In the genomic region with DNA sequence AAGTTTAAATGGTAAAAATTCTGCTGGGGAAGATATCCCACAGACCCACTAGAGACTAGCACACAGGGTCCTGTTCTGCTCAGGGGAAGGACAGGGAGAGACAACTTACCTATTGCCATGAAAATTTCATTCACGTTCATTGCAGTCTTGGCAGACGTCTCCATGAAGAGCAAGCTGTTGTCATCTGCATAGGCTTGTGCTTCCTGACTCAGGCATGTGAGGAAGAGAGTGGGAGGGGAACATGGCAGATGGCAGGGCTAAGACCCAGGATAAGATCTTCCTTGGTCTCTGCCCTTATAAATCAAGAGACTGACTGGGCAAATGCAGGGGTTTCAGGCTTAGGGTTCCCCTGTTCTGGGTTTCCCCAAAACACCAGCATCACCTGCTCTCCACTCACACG, we compare ENCODE assay signal across 21 mouse cellular contexts. TPM values are rescaled to one million over a fixed set of nuclear protein-coding genes. Genes with fewer than 3 reads are reported as not detected.
A peak's percentile ranks its signal among the peaks of the same experiment; 100 is the strongest.
DNase-seq lines count a peak whose midpoint lies in the region; ATAC-seq and TF ChIP-seq lines count a peak whose summit lies in the region.
"Had no signal": no experiment of that assay in that cellular context is flagged by ENCODE, and none has a peak within 500 bp of the region (broad histone marks: within the 10 kb centered on the region; RNA-seq: fewer than 3 reads in every experiment).

No protein-coding gene starts in this region.

- WGBS in hindbrain, embryonic 13.5 days, result 82% methylated on average over 3 of the region's 3 CpGs
- 80% methylated on average over 3 of the region's 3 CpGs for WGBS in hindbrain, embryonic 12.5 days

- no peaks in the 10 kb centered on the region for H3K27me3 ChIP-seq in hindbrain, embryonic 13.5 days
- peaks cover 5% of the 10 kb centered on the region; the same call in 1 of the 2 replicates for H3K27me3 ChIP-seq in hindbrain, embryonic 12.5 days
- H3K27me3 ChIP-seq: embryonic facial prominence, embryonic 12.5 days; forebrain, embryonic 13.5 days; forebrain, embryonic 15.5 days had no signal

- H3K4me3 ChIP-seq in hindbrain, embryonic 13.5 days, result no peak overlapping the region
- no peak overlapping the region for H3K4me3 ChIP-seq in hindbrain, embryonic 12.5 days
- H3K4me3 ChIP-seq in left cerebral cortex, adult 2 months, result no peak overlapping the region
- H3K4me3 ChIP-seq: embryonic facial prominence, embryonic 10.5 days; embryonic facial prominence, embryonic 12.5 days; forebrain, embryonic 13.5 days; forebrain, embryonic 15.5 days had no signal

- H3K9me3 ChIP-seq in hindbrain, embryonic 13.5 days, result no peaks in the 10 kb centered on the region
- H3K9me3 ChIP-seq in hindbrain, embryonic 12.5 days (replicated peaks), result no peaks in the 10 kb centered on the region
- H3K9me3 ChIP-seq: embryonic facial prominence, embryonic 10.5 days; embryonic facial prominence, embryonic 12.5 days; forebrain, embryonic 13.5 days; forebrain, embryonic 15.5 days had no signal

- H3K36me3 ChIP-seq in hindbrain, embryonic 13.5 days, result peaks cover 51% of the 10 kb centered on the region
- peaks cover 44% of the 10 kb centered on the region for H3K36me3 ChIP-seq in hindbrain, embryonic 12.5 days

- peak overlapping the region; percentile 49 for H3K9ac ChIP-seq in hindbrain, embryonic 13.5 days
- no peak overlapping the region for H3K9ac ChIP-seq in hindbrain, embryonic 12.5 days
- H3K9ac ChIP-seq: embryonic facial prominence, embryonic 12.5 days; forebrain, embryonic 13.5 days; forebrain, embryonic 15.5 days had no signal

- no peak for DNase-seq in left cerebral cortex, adult 2 months (ENCODE audit: extremely low spot score in 1 of 2, low spot score in 2 of 2)
- DNase-seq in left cerebral cortex, adult 8-10 months (ENCODE audit: low spot score in 2 of 2), result no peak
- peak; percentile 78 for DNase-seq in brain, adult 2 months (ENCODE audit: low read depth, low spot score)
- DNase-seq in kidney, adult 8-10 months, result no peak
- DNase-seq: adrenal gland, adult 2 months; adrenal gland, postnatal 10 days; adrenal gland, postnatal 25 days; cerebellum, adult 11-12 months; cerebellum, adult 2 months; cerebellum, adult 9-10 months; cerebellum, postnatal 10 days; cerebellum, postnatal 25 days had no signal

- peaks cover 39% of the 10 kb centered on the region for H3K4me1 ChIP-seq in hindbrain, embryonic 13.5 days (replicated peaks)
- H3K4me1 ChIP-seq in hindbrain, embryonic 12.5 days, result peaks cover 26% of the 10 kb centered on the region

- ATAC-seq in hindbrain, embryonic 13.5 days (ENCODE audit: low FRiP score), result no peak
- ATAC-seq in hindbrain, embryonic 12.5 days (ENCODE audit: low FRiP score), result no peak
- ATAC-seq: forebrain, embryonic 13.5 days; forebrain, embryonic 15.5 days had no signal

- intact Hi-C loops in left cerebral cortex, adult 2 months (cut with DNase I), result no loop called here

- H3K27ac ChIP-seq in hindbrain, embryonic 13.5 days, result no peak overlapping the region
- H3K27ac ChIP-seq in hindbrain, embryonic 12.5 days, result no peak overlapping the region
- H3K27ac ChIP-seq in left cerebral cortex, adult 2 months, result peak overlapping the region; percentile 40
- H3K27ac ChIP-seq: embryonic facial prominence, embryonic 10.5 days; embryonic facial prominence, embryonic 12.5 days; forebrain, embryonic 13.5 days; forebrain, embryonic 15.5 days had no signal

- no peak overlapping the region for H3K4me2 ChIP-seq in hindbrain, embryonic 13.5 days
- H3K4me2 ChIP-seq in hindbrain, embryonic 12.5 days (replicated peaks), result no peak overlapping the region
- H3K4me2 ChIP-seq: embryonic facial prominence, embryonic 12.5 days; forebrain, embryonic 13.5 days; forebrain, embryonic 15.5 days had no signal

- TF ChIP-seq CTCF in left cerebral cortex, adult 2 months (IDR thresholded peaks at IDR 0.05), result no peak

RNA-seq across cellular contexts. Expression of gene Hspb9, which starts 3.0 kb away (rescaled TPM):
- 0.43 TPM in 1 of 2 replicates, not detected in the other for polyA plus RNA-seq in hindbrain, embryonic 13.5 days (2015; fragmentation: Nextera tagmentation; extraction: Ambion mirVana)
- 0.35 and 0.38 TPM in 2 replicates for polyA plus RNA-seq in hindbrain, embryonic 12.5 days (2016; fragmentation: Nextera tagmentation; extraction: Ambion mirVana)
- total RNA-seq in left cerebral cortex, adult 2 months (2021), result not detected
- not detected for total RNA-seq in left cerebral cortex, adult 8-10 months (2022)
- total RNA-seq: adrenal gland, adult 2 months; adrenal gland, postnatal 25 days had no signal
- polyA plus RNA-seq: adrenal gland, adult 2 months; cerebellum, adult 2 months; embryonic facial prominence, embryonic 12.5 days; embryonic facial prominence, embryonic 14.5 days; forebrain, embryonic 13.5 days had no signal

RNA-seq across cellular contexts. Expression of gene Kat2a, which starts 4.4 kb away (rescaled TPM):
- 47.4 and 48.0 TPM in 2 replicates for polyA plus RNA-seq in hindbrain, embryonic 13.5 days (2015; fragmentation: Nextera tagmentation; extraction: Ambion mirVana)
- polyA plus RNA-seq in hindbrain, embryonic 12.5 days (2016; fragmentation: Nextera tagmentation; extraction: Ambion mirVana), result 61.4 and 61.8 TPM in 2 replicates
- 10 to 100 TPM; 60.5 to 61.7 TPM for total RNA-seq in left cerebral cortex, adult 2 months (2021)
- 10 to 100 TPM; 56.6 to 62.8 (median 59.2) TPM for total RNA-seq in left cerebral cortex, adult 8-10 months (2022)

RNA-seq across cellular contexts. Expression of gene Dhx58, which starts 12.6 kb away (rescaled TPM):
- 2.7 and 3.0 TPM in 2 replicates for polyA plus RNA-seq in hindbrain, embryonic 13.5 days (2015; fragmentation: Nextera tagmentation; extraction: Ambion mirVana)
- 1.4 and 2.7 TPM in 2 replicates for polyA plus RNA-seq in hindbrain, embryonic 12.5 days (2016; fragmentation: Nextera tagmentation; extraction: Ambion mirVana)
- total RNA-seq in left cerebral cortex, adult 2 months (2021), result 1 to 10 TPM; 3.0 to 3.7 TPM
- total RNA-seq in left cerebral cortex, adult 8-10 months (2022), result 1 to 10 TPM; 1.6 to 2.1 (median 1.8) TPM

RNA-seq across cellular contexts. Expression of gene Rab5c, which starts 21.4 kb away (rescaled TPM):
- 28.2 and 29.0 TPM in 2 replicates for polyA plus RNA-seq in hindbrain, embryonic 13.5 days (2015; fragmentation: Nextera tagmentation; extraction: Ambion mirVana)
- 17.7 and 19.9 TPM in 2 replicates for polyA plus RNA-seq in hindbrain, embryonic 12.5 days (2016; fragmentation: Nextera tagmentation; extraction: Ambion mirVana)
- total RNA-seq in left cerebral cortex, adult 2 months (2021), result 100 to 1,000 TPM; 139 to 142 TPM
- 100 to 1,000 TPM; 148 to 157 (median 154) TPM for total RNA-seq in left cerebral cortex, adult 8-10 months (2022)

RNA-seq across cellular contexts. Expression of gene Zfp385c, which starts 24.4 kb away (rescaled TPM):
- polyA plus RNA-seq in hindbrain, embryonic 13.5 days (2015; fragmentation: Nextera tagmentation; extraction: Ambion mirVana), result 0.13 and 0.40 TPM in 2 replicates
- 0.53 and 0.74 TPM in 2 replicates for polyA plus RNA-seq in hindbrain, embryonic 12.5 days (2016; fragmentation: Nextera tagmentation; extraction: Ambion mirVana)
- under 1 TPM; 0.16 to 0.26 TPM for total RNA-seq in left cerebral cortex, adult 2 months (2021)
- total RNA-seq in left cerebral cortex, adult 8-10 months (2022), result 1 to 10 TPM in 1 of 4 experiments, under 1 TPM in 3; 0.11 to 1.1 (median 0.40) TPM
- polyA plus RNA-seq: C2C12; forebrain, embryonic 11.5 days had no signal
